Mouse (Mus musculus) liver, adult 10 weeks (tissue): ENCODE results near the gene Slc5a4a. TPM values are rescaled to one million over a fixed set of nuclear protein-coding genes. Genes with fewer than 3 reads are reported as not detected.

ENCODE experiments used
- polyA plus RNA-seq: library from polyadenylated mRNA; stranded (reverse); fragments of 350-450 nt; fragmentation: Illumina TruSeq; extraction: RNeasy Lipid Tissue Mini Kit (QIAGEN cat#74804); gene quantifications from one replicate; pipeline ENCODE4 v1.2.3, GENCODE M21; 2014; ENCODE audit warnings: low read depth, low replicate concordance

Gene Slc5a4a
- not detected for polyA plus RNA-seq

GRCm38 (mm10) chr10:76147278-76147677 is at the start of gene Slc5a4a:
Slc5a4a (plus strand) TSS chr10:76147451.

GRCm38 (mm10) chr10:76110861-76111260 is 36.4 kb upstream of the Slc5a4a start, which contains the start of gene Slc5a4b:
Slc5a4b (minus strand) TSS chr10:76110961.

GRCm38 (mm10) chr10:76237341-76238225 is 90.3 kb downstream of the Slc5a4a start, which contains the start of gene Prmt2:
Prmt2 (minus strand) TSS chr10:76237865.

Other genes with a start within 250 kb of the Slc5a4a start
- gene Smarcb1, start 225.8 kb upstream of the Slc5a4a start, polyA plus RNA-seq, result 4.8 TPM
- gene Chchd10, start 214.3 kb upstream of the Slc5a4a start, polyA plus RNA-seq, result 79.2 TPM
- not detected for gene Mmp11, start 211.0 kb upstream of the Slc5a4a start, polyA plus RNA-seq
- gene Gm867, start 206.8 kb upstream of the Slc5a4a start, polyA plus RNA-seq, result not detected
- gene Vpreb3, start 204.4 kb upstream of the Slc5a4a start, polyA plus RNA-seq, result not detected
- not detected for gene Gm5134, start 192.9 kb upstream of the Slc5a4a start, polyA plus RNA-seq
- gene Zfp280b, start 114.8 kb upstream of the Slc5a4a start, polyA plus RNA-seq, result 4.6 TPM
- gene Slc5a4b, start 36.5 kb upstream of the Slc5a4a start, polyA plus RNA-seq, result not detected
- gene Prmt2, start 90.4 kb downstream of the Slc5a4a start, polyA plus RNA-seq, result 0.24 TPM
- not detected for gene S100b, start 106.4 kb downstream of the Slc5a4a start, polyA plus RNA-seq
- 1.2 TPM for gene Dip2a, start 197.8 kb downstream of the Slc5a4a start, polyA plus RNA-seq